Mouse (Mus musculus): ENCODE measurements around the gene Tmem50a.

- TF ChIP-seq CTCF (IDR thresholded peaks at IDR 0.05; ENCODE audit: low read depth) = no peak
- TF ChIP-seq EP300 (IDR thresholded peaks at IDR 0.05; ENCODE audit: low read depth) = no peak
Observed at GRCm38 (mm10) chr4:134858494-134858893, 56.3 kb downstream of the Tmem50a start.

Measured in liver, embryonic 14.5 days (tissue).